Mouse (Mus musculus) megakaryocyte, embryonic 14.5 days (primary cell): ENCODE data around the gene Bcl2l10.

ENCODE experiments used
- FLI1 ChIP-seq: IDR thresholded peaks from 2 replicates; pipeline ENCODE4 v1.6.1; 2012; ENCODE audit warnings: low read length, inconsistent platforms, mixed read lengths
- GATA1 ChIP-seq: IDR thresholded peaks from 3 replicates; pipeline ENCODE4 v1.6.1; 2012; ENCODE audit warnings: mixed read lengths, low read length, inconsistent platforms, borderline replicate concordance

- TF ChIP-seq GATA1 (no peak), FLI1 (no peak)
Measured at GRCm38 (mm10) chr9:75399069-75399468, 51.5 kb downstream of the Bcl2l10 start.
